Mouse (Mus musculus) macrophage (primary cell): ENCODE measurements at regions not wholly inside any gene's neighbourhood (a gene's known extent, or its start where the extent isn't known, plus 50 kb on each side); places are given as distances from the start of the nearest gene placed in this dataset.

Experiments
- H3K27ac ChIP-seq: fragments of 350-480 bp; formaldehyde crosslinking; 2 replicates; pipeline ENCODE4 v1.9.0; 2021
- H3K36me3 ChIP-seq: fragments of 350-480 bp; formaldehyde crosslinking; 2 replicates; pipeline ENCODE4 v1.9.0; 2021; ENCODE audit errors: inconsistent target
- H3K4me3 ChIP-seq: fragments of 350-480 bp; formaldehyde crosslinking; 2 replicates; pipeline ENCODE4 v1.9.0; 2021; ENCODE audit errors: inconsistent target
- H3K79me2 ChIP-seq: fragments of 350-480 bp; formaldehyde crosslinking; 2 replicates; pipeline ENCODE4 v1.9.0; 2021; ENCODE audit errors: inconsistent target
- WGBS: methylation state at CpG from one replicate; pipeline ENCODE4 v1.1.7; 2026; ENCODE audit warnings: inconsistent platforms; ENCODE audit not compliant: missing documents; 5-methylcytosine and 5-hydroxymethylcytosine counted together

DNA sequence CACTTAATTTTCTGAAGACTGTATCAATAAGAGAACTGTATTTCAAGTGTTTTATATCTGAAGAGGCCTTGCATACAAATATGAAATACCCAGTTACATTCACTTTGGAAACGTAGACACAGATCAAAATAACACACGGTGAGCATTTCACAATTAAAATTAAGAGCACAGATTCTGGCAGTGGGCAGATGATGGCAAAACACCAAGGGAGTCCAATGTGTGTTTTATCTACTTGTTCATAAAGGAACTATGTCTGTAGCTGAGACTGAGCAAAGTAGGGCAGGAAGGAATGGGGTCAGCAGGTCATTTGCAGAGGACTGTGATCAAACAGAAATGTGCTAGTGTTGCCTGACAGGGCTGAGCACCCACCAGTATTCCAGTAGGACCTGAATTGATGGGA is 171.6 kb upstream of the Pabpc6 start:
- H3K36me3 ChIP-seq, result no peaks in the 10 kb centered on the region
- no peaks in the 10 kb centered on the region for H3K79me2 ChIP-seq
- no peak overlapping the region for H3K27ac ChIP-seq
- 91% methylated on average over 2 of the region's 2 CpGs for WGBS
- H3K4me3 ChIP-seq, result no peak overlapping the region

DNA sequence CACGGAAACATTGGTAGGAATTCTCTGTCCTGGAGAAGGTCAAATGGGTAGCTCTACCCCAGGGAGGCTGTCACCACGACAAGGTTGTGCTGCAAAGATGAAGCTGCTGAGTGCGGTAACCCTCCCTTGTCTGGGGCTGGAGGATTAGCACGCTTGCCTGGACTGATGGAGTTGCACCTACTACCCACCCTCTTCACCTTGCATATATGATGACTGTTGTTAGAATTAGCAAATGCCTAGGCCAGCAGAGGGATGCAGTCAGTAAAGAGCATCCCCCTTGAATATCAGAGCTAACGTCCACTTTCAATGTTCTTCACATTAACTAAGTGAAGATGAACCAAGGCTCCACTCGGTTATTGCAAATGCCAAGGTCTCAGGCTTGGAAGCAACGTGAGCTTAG is 169.7 kb upstream of the Pabpc6 start:
- Histone ChIP-seq H3K79me2 (no peaks in the 10 kb centered on the region), H3K4me3 (no peak overlapping the region), H3K27ac (no peak overlapping the region), H3K36me3 (no peaks in the 10 kb centered on the region)
- 89% methylated on average over 7 of the region's 7 CpGs for WGBS

DNA sequence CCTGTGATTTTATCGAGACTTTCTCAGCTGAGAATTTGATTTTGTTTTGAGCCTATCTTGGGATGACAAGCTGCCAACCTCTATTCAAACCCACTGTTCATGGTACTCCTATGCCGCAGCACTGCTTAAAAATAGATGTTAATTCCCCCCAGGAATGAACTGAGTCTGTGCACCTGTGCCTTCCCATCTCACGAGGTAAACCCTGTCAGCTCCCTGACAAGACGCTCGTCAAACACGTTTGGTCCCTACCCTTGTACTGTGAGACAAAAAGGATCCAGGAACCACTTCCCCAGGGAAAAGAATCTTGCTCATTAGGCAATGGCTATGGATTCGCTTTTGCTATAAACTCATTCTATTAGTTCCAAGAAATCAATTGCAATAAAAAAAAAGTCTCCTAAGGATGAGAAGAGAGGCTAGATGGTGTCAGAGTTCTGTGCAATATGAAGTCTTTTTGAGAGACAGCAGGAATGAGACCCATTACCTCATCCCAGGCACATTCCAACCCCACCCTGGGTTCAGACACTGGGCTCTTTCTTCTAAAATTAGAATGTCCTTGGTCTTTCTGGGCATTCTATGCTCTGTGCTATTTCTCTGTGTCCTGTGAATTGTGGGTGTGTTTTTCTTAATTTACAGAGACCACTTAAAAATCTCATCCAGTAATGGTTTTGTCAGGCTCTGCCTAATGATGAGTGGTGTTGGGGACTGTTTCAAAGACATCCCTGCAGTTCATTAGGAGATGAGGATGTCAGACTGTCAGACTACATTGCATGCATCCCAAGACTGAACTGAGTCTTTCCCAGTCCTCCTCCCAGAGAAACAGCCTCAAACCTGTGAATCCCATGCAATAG is 167.7 kb upstream of the Pabpc6 start:
- H3K36me3 ChIP-seq, result no peaks in the 10 kb centered on the region
- H3K79me2 ChIP-seq, result no peaks in the 10 kb centered on the region
- H3K27ac ChIP-seq, result no peak overlapping the region
- WGBS, result 94% methylated on average over 7 of the region's 7 CpGs
- no peak overlapping the region for H3K4me3 ChIP-seq

DNA sequence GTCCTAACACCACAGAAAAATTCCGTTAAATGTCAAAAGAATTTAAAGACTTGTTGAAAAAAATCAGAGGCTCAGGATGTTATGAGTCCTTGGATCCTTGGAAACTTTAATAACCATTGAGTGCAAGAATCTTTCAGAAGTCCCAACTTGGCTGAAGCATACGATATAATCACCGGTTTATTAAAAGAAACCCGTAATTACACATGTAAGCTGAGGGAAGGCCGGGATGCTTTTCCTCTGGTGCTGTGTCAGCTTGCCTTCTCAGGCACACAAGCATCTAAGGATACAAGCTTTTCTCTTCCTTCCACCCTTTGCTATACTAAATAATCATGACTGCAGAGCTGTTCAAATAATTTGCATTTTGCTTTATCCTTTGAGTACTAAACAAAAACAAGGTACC is 160.4 kb upstream of the Pabpc6 start:
- WGBS, result 85% methylated on average over 5 of the region's 5 CpGs
- H3K27ac ChIP-seq, result no peak overlapping the region
- no peaks in the 10 kb centered on the region for H3K79me2 ChIP-seq
- H3K4me3 ChIP-seq, result no peak overlapping the region
- no peaks in the 10 kb centered on the region for H3K36me3 ChIP-seq

DNA sequence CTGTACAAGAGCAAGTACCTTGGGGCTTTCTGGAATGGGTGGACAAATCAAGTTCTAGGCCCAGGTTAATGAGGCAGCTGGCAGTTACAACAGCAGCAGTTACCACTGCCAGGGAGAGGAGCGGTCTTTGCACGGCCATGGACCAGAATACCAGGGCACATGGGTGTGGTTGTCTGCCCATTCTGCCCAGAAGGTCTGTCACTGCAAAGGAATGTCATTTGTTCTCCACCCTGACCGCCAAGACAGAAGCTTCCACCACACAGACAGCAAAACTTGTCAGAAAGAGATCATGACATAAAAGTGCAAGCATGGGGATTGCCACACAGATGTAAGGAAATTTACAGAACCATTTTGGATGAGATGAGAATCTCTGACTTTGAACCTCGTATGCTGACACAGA is 151.8 kb upstream of the Pabpc6 start:
- H3K36me3 ChIP-seq, result no peaks in the 10 kb centered on the region
- WGBS, result 91% methylated on average over 4 of the region's 4 CpGs
- H3K4me3 ChIP-seq, result no peak overlapping the region
- H3K79me2 ChIP-seq, result no peaks in the 10 kb centered on the region
- no peak overlapping the region for H3K27ac ChIP-seq

DNA sequence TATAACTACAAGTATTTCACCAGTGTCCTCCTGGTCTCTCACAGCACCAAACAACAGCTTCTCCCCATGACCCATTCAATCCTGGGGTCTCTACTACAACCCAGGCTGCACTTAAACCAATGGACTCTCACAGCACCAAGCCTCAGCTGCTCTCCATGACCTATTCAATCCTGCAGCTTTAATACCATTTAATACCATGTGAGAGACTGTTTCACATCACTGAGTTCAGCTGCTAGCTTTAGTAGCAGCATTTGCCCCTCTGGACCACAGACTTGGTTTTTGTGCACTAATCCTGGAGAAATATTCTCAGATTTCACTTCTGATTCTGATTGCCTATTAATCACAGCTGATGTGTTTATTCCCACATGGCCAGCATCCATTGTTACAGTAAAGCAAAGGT is 147.5 kb upstream of the Pabpc6 start:
- no peak overlapping the region for H3K27ac ChIP-seq
- no peaks in the 10 kb centered on the region for H3K79me2 ChIP-seq
- H3K4me3 ChIP-seq, result no peak overlapping the region
- no peaks in the 10 kb centered on the region for H3K36me3 ChIP-seq

DNA sequence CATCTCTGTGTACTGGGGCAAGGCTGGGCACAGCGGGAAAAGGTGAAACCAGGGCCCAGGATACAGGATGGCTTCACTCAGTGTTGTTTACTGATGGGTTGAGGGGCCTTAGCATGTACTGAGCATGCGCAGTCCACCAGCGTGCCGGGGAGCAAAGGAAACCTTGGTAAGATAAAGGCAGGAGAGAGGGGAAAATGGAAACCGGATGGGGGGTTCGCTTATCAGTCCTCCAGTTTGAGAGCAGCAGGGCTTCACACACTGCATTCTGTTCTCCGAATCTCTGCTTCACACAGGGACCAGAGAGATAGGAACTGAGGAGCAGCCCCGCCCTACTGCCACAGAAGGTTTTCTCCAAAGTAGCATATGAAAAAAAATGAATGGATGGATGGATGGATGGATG is 127.6 kb upstream of the Pabpc6 start:
- H3K36me3 ChIP-seq, result no peaks in the 10 kb centered on the region
- H3K4me3 ChIP-seq, result no peak overlapping the region
- no peaks in the 10 kb centered on the region for H3K79me2 ChIP-seq
- WGBS, result 94% methylated on average over 8 of the region's 8 CpGs
- no peak overlapping the region for H3K27ac ChIP-seq

DNA sequence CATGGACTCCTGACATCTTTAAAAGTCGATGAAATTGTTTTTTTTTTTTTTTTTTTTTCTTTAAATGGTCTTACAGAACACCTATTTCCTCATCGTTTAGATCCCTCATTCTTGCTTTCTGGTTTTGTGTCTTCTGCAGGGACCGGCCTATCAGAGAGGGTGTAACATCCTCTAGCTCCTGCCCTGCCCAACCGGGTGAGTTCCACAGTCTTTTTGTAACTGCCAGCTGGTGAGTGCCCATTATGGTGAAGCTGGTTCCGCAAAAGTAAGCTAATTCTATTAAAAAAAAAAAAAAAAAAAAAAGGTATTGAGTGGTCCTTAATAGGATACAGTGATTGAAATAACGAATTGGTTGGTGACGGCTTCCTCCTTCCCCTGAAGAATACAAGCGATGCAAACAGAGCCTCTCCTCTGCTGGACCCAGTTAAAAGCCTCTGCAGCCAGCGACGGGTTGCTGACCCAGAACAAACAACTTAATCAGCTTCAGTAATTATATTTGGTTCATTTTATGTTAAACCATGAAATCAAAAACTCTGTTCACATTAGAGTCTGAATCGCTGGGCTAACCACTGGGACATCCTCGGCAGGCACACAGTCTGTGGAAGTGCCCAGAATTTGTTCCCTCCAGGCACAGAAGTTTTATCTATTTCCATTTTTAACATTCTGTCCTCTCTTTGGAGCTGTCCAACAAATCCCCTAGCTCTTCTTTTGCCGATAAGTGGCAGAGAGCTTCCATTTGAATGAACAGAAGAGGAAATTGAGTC is 126.9 kb upstream of the Pabpc6 start:
- H3K36me3 ChIP-seq, result no peaks in the 10 kb centered on the region
- no peaks in the 10 kb centered on the region for H3K79me2 ChIP-seq
- no peak overlapping the region for H3K27ac ChIP-seq
- no peak overlapping the region for H3K4me3 ChIP-seq
- WGBS, result 97% methylated on average over 11 of the region's 13 CpGs

DNA sequence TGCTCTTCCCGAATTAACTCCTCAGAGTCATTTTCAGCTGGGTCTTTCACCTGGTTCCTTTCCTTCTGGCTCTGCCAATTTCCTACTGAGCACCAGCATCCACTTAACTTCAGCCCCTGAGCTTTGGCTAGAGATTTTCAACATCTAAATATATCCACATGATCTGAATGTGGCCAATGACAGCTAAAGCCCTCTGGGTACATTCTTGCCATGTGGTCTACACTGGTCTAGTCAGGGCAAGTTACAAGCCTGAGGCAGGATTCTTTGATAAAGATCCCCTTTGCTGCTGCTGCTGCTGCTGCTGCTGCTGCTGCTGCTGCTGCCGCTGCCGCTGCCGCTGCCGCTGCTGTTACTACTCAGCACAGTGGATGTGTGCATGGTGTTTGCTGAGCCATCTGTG is 109.3 kb upstream of the Pabpc6 start:
- 97% methylated on average over 5 of the region's 5 CpGs for whole genome bisulfite sequencing
- no peaks in the 10 kb centered on the region for H3K36me3 ChIP-seq
- H3K27ac ChIP-seq, result no peak overlapping the region
- H3K79me2 ChIP-seq, result no peaks in the 10 kb centered on the region
- no peak overlapping the region for H3K4me3 ChIP-seq

DNA sequence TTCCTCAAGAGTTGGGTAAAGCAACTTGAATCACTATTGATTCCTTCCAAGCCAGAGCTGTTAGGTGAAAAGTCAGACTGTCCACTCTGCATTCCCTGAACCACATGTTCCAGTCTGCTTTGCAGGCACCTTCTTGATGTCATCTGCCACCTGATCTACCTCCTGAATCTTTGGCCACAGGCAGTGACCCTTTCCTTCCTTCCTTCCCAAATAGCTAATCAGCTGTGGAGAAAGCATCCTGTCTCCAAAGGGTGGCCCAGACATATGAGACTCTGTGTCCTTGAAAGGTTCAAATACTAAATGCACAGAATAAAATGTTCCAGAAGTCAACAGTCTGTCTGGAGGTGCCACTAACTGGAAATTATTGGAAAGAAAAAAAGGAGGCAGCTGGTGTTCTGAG is 107.6 kb upstream of the Pabpc6 start:
- no peak overlapping the region for H3K27ac ChIP-seq
- H3K4me3 ChIP-seq, result no peak overlapping the region
- no peaks in the 10 kb centered on the region for H3K79me2 ChIP-seq
- H3K36me3 ChIP-seq, result no peaks in the 10 kb centered on the region

DNA sequence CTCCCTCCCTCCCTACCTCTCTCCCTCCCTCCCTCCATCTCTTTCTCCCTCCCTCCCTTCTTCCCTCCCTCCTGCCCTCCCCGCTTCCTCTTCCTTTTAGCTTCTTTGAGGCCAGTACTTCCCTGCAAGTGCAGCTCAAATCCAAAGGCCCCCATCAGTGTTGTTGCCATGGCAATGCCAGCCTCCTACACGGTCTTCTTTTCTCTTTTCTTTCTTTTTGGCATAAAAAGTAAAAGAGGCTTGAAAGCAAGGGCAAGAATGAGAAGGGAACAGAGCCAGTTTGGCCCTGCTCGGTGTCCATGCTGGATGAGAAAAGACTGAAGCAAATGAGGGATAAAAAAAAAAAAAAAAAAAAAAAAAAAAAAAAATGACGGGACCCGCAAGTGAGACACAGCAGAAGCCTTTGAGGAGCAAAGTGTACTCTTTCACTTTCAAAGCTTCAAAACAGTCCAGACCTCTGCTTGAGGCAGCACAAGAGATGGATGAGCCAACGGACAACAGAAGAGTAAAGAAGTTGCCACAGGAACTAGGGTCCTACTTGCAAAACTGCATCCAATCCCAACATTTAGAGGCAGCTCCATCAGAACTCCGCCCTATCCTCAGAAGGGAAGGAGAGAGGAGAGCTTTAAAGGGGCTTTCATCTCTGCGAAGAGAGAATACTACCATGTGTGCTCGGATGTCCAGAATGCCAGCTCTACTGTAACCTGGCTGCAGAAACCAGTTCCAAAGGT is 106.9 kb upstream of the Pabpc6 start:
- no peak overlapping the region for H3K4me3 ChIP-seq
- H3K27ac ChIP-seq, result peak overlapping the region; percentile 65; the same call in 1 of the 2 replicates
- H3K79me2 ChIP-seq, result no peaks in the 10 kb centered on the region
- WGBS, result 81% methylated on average over 6 of the region's 9 CpGs
- no peaks in the 10 kb centered on the region for H3K36me3 ChIP-seq

DNA sequence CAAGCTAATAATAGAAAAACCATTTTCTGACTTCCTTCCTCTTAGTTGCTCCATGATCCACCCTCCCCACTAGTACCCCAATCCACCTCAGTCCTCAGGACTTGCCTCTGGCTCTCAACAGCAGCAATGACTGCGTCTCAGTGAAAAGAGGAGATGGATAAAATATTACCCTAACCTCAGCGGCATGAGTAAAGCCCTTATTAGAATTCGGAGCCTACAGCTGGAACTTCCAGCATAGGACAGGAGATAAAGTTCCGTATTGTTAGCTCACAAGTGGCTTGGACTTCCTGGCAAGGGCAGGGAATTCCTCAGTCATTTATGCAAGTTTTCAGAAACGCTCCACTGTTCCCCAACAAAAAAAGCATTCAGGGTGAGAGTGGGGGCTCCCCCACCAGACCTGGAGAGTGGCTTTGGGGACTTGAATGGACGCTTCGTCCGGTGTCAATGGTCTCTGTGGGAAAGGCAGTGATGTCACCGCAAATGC is 106.2 kb upstream of the Pabpc6 start:
- Histone ChIP-seq H3K36me3 (no peaks in the 10 kb centered on the region), H3K4me3 (no peak overlapping the region), H3K27ac (peak overlapping the region; percentile 65), H3K79me2 (no peaks in the 10 kb centered on the region)
- 20% methylated on average over 9 of the region's 9 CpGs for WGBS

DNA sequence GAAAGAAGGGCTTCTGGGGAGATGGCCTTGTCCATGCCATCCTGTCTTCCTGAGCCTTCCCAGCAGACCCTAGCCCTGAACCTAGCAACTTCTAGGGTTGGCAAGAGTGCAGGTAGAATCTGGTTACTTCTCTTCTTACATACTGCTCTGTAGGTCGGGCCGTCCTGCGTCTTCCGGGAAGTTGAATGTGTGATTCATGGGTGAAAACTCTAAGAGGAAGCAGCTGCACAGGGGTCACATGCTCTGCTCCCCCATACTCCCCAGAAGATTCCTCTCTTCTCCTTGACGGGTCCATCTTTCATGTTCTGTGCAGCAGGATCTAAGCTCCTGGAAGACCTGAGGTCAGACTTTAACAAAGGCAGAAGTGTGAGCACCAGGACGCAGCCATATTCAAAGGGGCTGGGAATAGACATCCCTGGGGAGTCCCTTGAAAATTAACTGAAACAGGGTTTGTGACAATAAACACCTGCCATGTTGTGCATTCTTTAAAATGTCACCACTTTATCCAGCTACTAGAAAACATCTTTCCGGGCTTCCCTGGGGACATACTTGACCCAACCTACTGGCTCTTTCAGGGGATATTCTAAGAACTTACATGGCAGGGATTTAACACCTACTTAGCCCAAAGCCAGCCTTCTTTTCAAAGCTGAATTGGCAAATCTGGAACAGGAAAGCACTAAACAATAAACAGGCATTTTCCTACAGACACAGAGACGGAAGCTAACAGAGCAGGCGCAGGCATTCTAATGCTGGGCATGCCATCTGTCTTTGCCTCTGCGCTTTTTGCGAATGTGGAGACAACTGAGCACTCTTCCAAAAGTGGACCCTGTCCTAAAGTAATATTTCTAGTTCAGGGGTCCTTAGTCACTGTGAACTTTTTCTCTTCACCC is 105.5 kb upstream of the Pabpc6 start:
- H3K36me3 ChIP-seq, result no peaks in the 10 kb centered on the region
- H3K27ac ChIP-seq, result peak overlapping the region; percentile 65
- WGBS, result 61% methylated on average over 11 of the region's 11 CpGs
- H3K79me2 ChIP-seq, result no peaks in the 10 kb centered on the region
- no peak overlapping the region for H3K4me3 ChIP-seq

DNA sequence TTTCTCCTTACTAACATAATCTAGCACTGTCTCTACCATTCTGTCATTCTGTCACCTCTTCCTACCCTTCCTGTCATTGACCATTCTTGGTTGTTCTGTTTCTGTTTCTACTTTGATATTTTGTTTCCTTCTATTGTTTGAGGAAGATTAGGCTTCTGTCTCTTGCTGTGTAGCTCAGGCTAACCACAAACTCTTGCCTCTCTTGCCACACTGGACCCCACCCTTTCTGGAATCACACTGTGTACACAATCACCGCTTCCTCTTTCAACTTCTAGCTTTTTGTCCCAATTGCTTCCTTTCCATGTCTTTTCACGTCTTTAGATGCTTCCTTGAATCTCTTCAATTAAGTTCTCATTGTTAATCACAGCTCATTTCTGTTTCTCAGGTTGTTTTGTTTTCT is 104.2 kb upstream of the Pabpc6 start:
- H3K79me2 ChIP-seq, result no peaks in the 10 kb centered on the region
- H3K4me3 ChIP-seq, result no peak overlapping the region
- no peaks in the 10 kb centered on the region for H3K36me3 ChIP-seq
- peak overlapping the region; percentile 65 for H3K27ac ChIP-seq
- WGBS, result 0% methylated on average over 2 of the region's 2 CpGs
